Mouse (Mus musculus): ENCODE data around the gene Rspry1. TPM values are rescaled to one million over a fixed set of nuclear protein-coding genes. Genes with fewer than 3 reads are reported as not detected.

Rspry1 gene
- polyA plus RNA-seq, 1 experiment from 2014 or later = 33.0 TPM

DNA sequence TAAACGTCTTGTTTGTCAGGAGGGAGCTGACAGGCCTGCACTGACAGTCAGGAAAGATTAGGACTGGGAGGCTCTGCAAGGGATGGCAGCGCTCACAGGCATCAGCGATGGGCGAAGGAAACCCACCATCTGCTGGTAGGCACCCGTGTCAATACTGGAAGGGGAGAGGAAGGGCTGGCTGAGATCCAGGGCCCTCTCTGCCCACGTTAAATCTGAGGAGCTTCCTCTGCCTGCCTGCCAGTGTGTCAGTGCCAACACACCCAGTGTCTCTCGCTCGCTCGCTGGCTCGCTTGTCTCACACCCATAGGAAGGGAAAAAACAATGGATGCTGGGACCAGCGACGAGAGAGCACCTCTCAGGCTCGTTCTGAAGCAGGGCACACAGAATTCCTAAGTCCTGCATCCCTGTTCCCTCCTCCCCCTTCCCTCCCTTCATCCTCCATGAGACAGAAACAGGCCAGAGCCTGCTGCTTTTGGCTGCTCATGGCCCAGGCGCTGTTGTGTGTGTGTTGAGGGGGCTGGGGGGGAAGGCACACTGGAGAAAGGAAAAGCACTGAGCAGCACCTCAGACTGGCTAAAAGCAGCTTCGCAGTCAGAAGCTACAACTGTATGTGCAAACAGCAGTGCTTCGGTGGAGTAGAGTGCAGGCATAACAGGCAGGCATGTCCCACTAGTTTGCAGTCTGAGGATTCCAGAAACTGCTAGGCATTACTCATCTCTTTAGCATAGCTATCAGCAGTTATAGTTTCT lies 27.4 kb upstream of the Rspry1 start:
- WGBS = 88% methylated on average over 16 of the region's 16 CpGs
- H3K9ac ChIP-seq = no peak overlapping the region
- H3K4me2 ChIP-seq = no peak overlapping the region
- H3K27me3 ChIP-seq (replicated peaks) = no peaks in the 10 kb centered on the region
- no peak for ATAC-seq (ENCODE audit: insufficient read depth, low FRiP score, low read depth)
- no peak overlapping the region for H3K27ac ChIP-seq
- H3K36me3 ChIP-seq = peaks cover 44% of the 10 kb centered on the region
- H3K9me3 ChIP-seq = no peaks in the 10 kb centered on the region
- no peak overlapping the region for H3K4me3 ChIP-seq (replicated peaks)
- H3K4me1 ChIP-seq = no peaks in the 10 kb centered on the region

DNA sequence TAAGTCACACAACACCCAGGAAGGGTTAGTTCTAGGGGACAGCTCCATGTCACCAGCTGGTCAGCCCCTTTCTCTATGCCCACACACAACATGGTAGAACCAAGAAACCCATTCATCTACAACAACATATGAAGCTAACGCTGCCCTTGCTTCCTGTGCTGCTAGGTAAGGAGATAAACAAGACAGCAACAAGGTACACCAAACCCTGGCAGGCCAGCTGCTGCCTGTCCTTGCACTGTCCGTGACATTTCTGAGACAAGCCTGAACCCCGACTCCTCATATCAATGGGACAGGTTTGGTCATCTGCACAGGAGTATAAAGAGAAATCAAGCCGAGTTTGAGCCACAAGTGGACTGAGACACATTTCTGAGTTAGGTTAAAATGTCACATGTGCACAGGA lies 26.6 kb upstream of the Rspry1 start:
- Histone ChIP-seq H3K27me3 (replicated peaks) (no peaks in the 10 kb centered on the region), H3K4me2 (no peak overlapping the region), H3K36me3 (peaks cover 46% of the 10 kb centered on the region), H3K4me3 (replicated peaks) (no peak overlapping the region), H3K9me3 (no peaks in the 10 kb centered on the region), H3K27ac (no peak overlapping the region), H3K4me1 (no peaks in the 10 kb centered on the region), H3K9ac (no peak overlapping the region)
- ATAC-seq (ENCODE audit: insufficient read depth, low FRiP score, low read depth) = no peak
- 87% methylated on average over 4 of the region's 4 CpGs for WGBS

GRCm38 (mm10) chr8:94581820-94582483 lies 19.8 kb upstream of the Rspry1 start:
- Histone ChIP-seq H3K9me3 (no peaks in the 10 kb centered on the region), H3K36me3 (peaks cover 51% of the 10 kb centered on the region)
- 77% methylated on average over 7 of the region's 7 CpGs for WGBS

GRCm38 (mm10) chr8:94582569-94582968 lies 19.2 kb upstream of the Rspry1 start:
- H3K36me3 ChIP-seq = peaks cover 51% of the 10 kb centered on the region
- H3K4me2 ChIP-seq = no peak overlapping the region
- 91% methylated on average over 6 of the region's 6 CpGs for WGBS

More at GRCm38 (mm10) chr8:94581820-94582483, 19.8 kb upstream of the Rspry1 start:
- H3K27me3 ChIP-seq (replicated peaks) = no peaks in the 10 kb centered on the region
- no peaks in the 10 kb centered on the region for H3K4me1 ChIP-seq
- H3K4me2 ChIP-seq = no peak overlapping the region
- H3K27ac ChIP-seq = no peak overlapping the region
- no peak for ATAC-seq (ENCODE audit: insufficient read depth, low FRiP score, low read depth)
- H3K4me3 ChIP-seq (replicated peaks) = no peak overlapping the region
- no peak overlapping the region for H3K9ac ChIP-seq

DNA sequence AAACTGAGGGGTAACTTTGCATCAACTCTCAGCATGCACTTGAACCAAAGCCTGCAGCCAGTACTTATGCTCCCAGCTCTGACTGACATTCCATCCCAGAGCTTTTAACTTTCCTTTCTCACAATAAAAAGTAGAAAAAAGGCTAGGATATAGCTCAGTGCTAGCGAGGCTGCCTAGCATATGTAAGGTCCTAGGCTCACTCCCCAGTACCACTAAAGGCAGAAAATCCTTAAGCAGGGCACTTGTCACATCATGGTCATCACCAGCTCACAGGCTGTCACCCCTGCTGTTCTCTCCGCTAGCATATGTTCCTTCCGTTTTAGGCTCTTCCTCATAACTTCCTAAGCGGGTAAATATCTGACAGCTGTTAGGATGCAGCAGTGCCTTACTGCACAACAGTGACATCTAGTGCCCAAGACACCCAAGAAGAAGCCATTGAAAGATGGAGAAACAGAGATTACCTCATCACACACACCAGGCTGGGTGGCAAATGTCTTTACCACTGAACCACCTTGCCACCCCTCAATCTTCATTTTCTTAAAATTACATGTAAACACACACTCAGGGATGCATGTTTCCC lies 17.4 kb upstream of the Rspry1 start:
- 41% methylated on average over 4 of the region's 4 CpGs for whole genome bisulfite sequencing
- H3K36me3 ChIP-seq = peaks cover 58% of the 10 kb centered on the region
- no peaks in the 10 kb centered on the region for H3K4me1 ChIP-seq
- H3K4me3 ChIP-seq (replicated peaks) = no peak overlapping the region
- H3K9ac ChIP-seq = no peak overlapping the region
- H3K27ac ChIP-seq = no peak overlapping the region
- H3K4me2 ChIP-seq = no peak overlapping the region
- no peaks in the 10 kb centered on the region for H3K27me3 ChIP-seq (replicated peaks)
- no peaks in the 10 kb centered on the region for H3K9me3 ChIP-seq
- ATAC-seq (ENCODE audit: insufficient read depth, low FRiP score, low read depth) = no peak

More at GRCm38 (mm10) chr8:94582569-94582968, 19.2 kb upstream of the Rspry1 start:
- Histone ChIP-seq H3K9ac (no peak overlapping the region), H3K27me3 (replicated peaks) (no peaks in the 10 kb centered on the region), H3K9me3 (no peaks in the 10 kb centered on the region), H3K4me3 (replicated peaks) (no peak overlapping the region), H3K4me1 (no peaks in the 10 kb centered on the region), H3K27ac (no peak overlapping the region)
- ATAC-seq (ENCODE audit: insufficient read depth, low FRiP score, low read depth) = no peak

- ATAC-seq (ENCODE audit: insufficient read depth, low FRiP score, low read depth) = no peak
- H3K4me2 ChIP-seq = no peak overlapping the region
- no peak overlapping the region for H3K27ac ChIP-seq
These were observed 10.0 kb upstream of the Rspry1 start for GRCm38 (mm10) chr8:94591691-94592090.

GRCm38 (mm10) chr8:94594211-94594610 lies 7.5 kb upstream of the Rspry1 start:
- no peak overlapping the region for H3K9ac ChIP-seq
- no peak overlapping the region for H3K4me2 ChIP-seq
- 54% methylated on average over 1 of the region's 1 CpGs for WGBS
- H3K36me3 ChIP-seq = no peaks in the 10 kb centered on the region
- no peaks in the 10 kb centered on the region for H3K27me3 ChIP-seq (replicated peaks)
- no peak overlapping the region for H3K4me3 ChIP-seq (replicated peaks)
- H3K4me1 ChIP-seq = 0 out of 2 replicates have a peak, but pooled peaks cover 3% of the 10 kb centered on the region
- no peak overlapping the region for H3K27ac ChIP-seq
- no peaks in the 10 kb centered on the region for H3K9me3 ChIP-seq
- ATAC-seq (ENCODE audit: insufficient read depth, low FRiP score, low read depth) = no peak

More at GRCm38 (mm10) chr8:94591691-94592090, 10.0 kb upstream of the Rspry1 start:
- H3K4me3 ChIP-seq (replicated peaks) = no peak overlapping the region
- WGBS = 69% methylated on average over 4 of the region's 4 CpGs
- peaks cover 24% of the 10 kb centered on the region for H3K36me3 ChIP-seq
- no peak overlapping the region for H3K9ac ChIP-seq
- H3K4me1 ChIP-seq = no peaks in the 10 kb centered on the region
- no peaks in the 10 kb centered on the region for H3K27me3 ChIP-seq (replicated peaks)
- no peaks in the 10 kb centered on the region for H3K9me3 ChIP-seq

- Histone ChIP-seq H3K27ac (no peak overlapping the region), H3K27me3 (replicated peaks) (no peaks in the 10 kb centered on the region), H3K4me2 (peak overlapping the region; percentile 71), H3K9me3 (no peaks in the 10 kb centered on the region), H3K9ac (peak overlapping the region; percentile 81; the same call in 1 of the 2 replicates), H3K4me1 (peaks cover 14% of the 10 kb centered on the region), H3K36me3 (no peaks in the 10 kb centered on the region), H3K4me3 (replicated peaks) (peak overlapping the region; percentile 67)
- WGBS = 12% methylated on average over 5 of the region's 5 CpGs
- ATAC-seq (ENCODE audit: insufficient read depth, low FRiP score, low read depth) = no peak
These were observed 1.3 kb upstream of the Rspry1 start for GRCm38 (mm10) chr8:94600478-94600877.

GRCm38 (mm10) chr8:94601034-94601606 lies 617 bp upstream of the Rspry1 start:
- no peaks in the 10 kb centered on the region for H3K36me3 ChIP-seq
- H3K9me3 ChIP-seq = no peaks in the 10 kb centered on the region
- peak; percentile 5; the same call in 1 of the 2 replicates for ATAC-seq (ENCODE audit: insufficient read depth, low FRiP score, low read depth)
- H3K9ac ChIP-seq = peak overlapping the region; percentile 81
- peak overlapping the region; percentile 71 for H3K4me2 ChIP-seq
- no peaks in the 10 kb centered on the region for H3K27me3 ChIP-seq (replicated peaks)
- H3K4me1 ChIP-seq = peaks cover 14% of the 10 kb centered on the region
- under 1% methylated on average over 51 of the region's 51 CpGs for WGBS
- peak overlapping the region; percentile 87 for H3K27ac ChIP-seq
- H3K4me3 ChIP-seq (replicated peaks) = peak overlapping the region; percentile 67

- Histone ChIP-seq H3K27me3 (replicated peaks) (no peaks in the 10 kb centered on the region), H3K4me3 (replicated peaks) (peak overlapping the region; percentile 67), H3K9me3 (no peaks in the 10 kb centered on the region), H3K4me2 (peak overlapping the region; percentile 90), H3K9ac (peak overlapping the region; percentile 84), H3K36me3 (no peaks in the 10 kb centered on the region), H3K4me1 (peaks cover 14% of the 10 kb centered on the region), H3K27ac (peak overlapping the region; percentile 50)
- ATAC-seq (ENCODE audit: insufficient read depth, low FRiP score, low read depth) = no peak; the same call in 1 of the 2 replicates
- 1% methylated on average over 31 of the region's 31 CpGs for WGBS
These were observed 864 bp downstream of the Rspry1 start for GRCm38 (mm10) chr8:94602471-94603131.

GRCm38 (mm10) chr8:94604030-94604429 lies 2.3 kb downstream of the Rspry1 start:
- 67% methylated on average over 2 of the region's 2 CpGs for WGBS

More at GRCm38 (mm10) chr8:94604030-94604429, 2.3 kb downstream of the Rspry1 start:
- Histone ChIP-seq H3K27me3 (replicated peaks) (no peaks in the 10 kb centered on the region), H3K4me3 (replicated peaks) (no peak overlapping the region), H3K9ac (no peak overlapping the region), H3K9me3 (no peaks in the 10 kb centered on the region), H3K4me1 (peaks cover 11% of the 10 kb centered on the region), H3K36me3 (no peaks in the 10 kb centered on the region), H3K4me2 (no peak overlapping the region), H3K27ac (no peak overlapping the region)
- no peak for ATAC-seq (ENCODE audit: insufficient read depth, low FRiP score, low read depth)

Measured in stomach, embryonic 15.5 days (tissue).